Mouse (Mus musculus) heart, embryonic 14.5 days (tissue): Measurements from ENCODE around the gene Cntfr. TPM values are rescaled to one million over a fixed set of nuclear protein-coding genes. Genes with fewer than 3 reads are reported as not detected.
"Not testable (repeated sequence)": the region's sequence is repeated elsewhere in the genome, so short reads cannot be mapped to it uniquely, and the experiment has no call there.

Experiments
- ATAC-seq: fragments of 200-750 bp; cut with Nextera tagmentation; 2 replicates; pipeline ENCODE4 v1.8.0; 2017; ENCODE audit warnings: low read depth, moderate TSS enrichment; ENCODE audit not compliant: insufficient number of reproducible peaks, insufficient read depth, low FRiP score
- H3K27ac ChIP-seq, 2 experiments: fragments of 200-500 bp in 1 of 2; fragments of 300-500 bp in 1 of 2; sonication (generic) in 1 of 2; replicated peaks in 1 of 2; 2 replicates each; pipeline ENCODE4 v1.5.1; 2012 to 2014; ENCODE audit warnings: low read depth in 2 of 2, low read length in 2 of 2, control low read depth in 1 of 2, mild to moderate bottlenecking in 1 of 2, mixed read lengths in 1 of 2; ENCODE audit not compliant: control insufficient read depth in 1 of 2, insufficient read depth in 1 of 2
- H3K27me3 ChIP-seq: fragments of 300-500 bp; sonication (generic); 2 replicates; pipeline ENCODE4 v1.6.1; 2014; ENCODE audit warnings: mild to moderate bottlenecking, low read length, control low read depth; ENCODE audit not compliant: control insufficient read depth, insufficient read depth
- H3K36me3 ChIP-seq: fragments of 300-500 bp; sonication (generic); 2 replicates; pipeline ENCODE4 v1.6.1; 2014; ENCODE audit warnings: mild to moderate bottlenecking, control low read depth, low read length, mixed read lengths; ENCODE audit not compliant: control insufficient read depth, insufficient read depth
- H3K4me1 ChIP-seq, 2 experiments: fragments of 200-500 bp in 1 of 2; fragments of 300-500 bp in 1 of 2; sonication (generic) in 1 of 2; 2 replicates each; pipeline ENCODE4 v1.6.1; 2012 to 2014; ENCODE audit warnings: low read length in 2 of 2, control low read depth in 1 of 2, mixed read lengths in 1 of 2; ENCODE audit not compliant: control insufficient read depth in 2 of 2, insufficient read depth in 2 of 2
- H3K4me2 ChIP-seq: fragments of 300-500 bp; sonication (generic); 2 replicates; pipeline ENCODE4 v1.6.1; 2014; ENCODE audit warnings: mild to moderate bottlenecking, low read length
- H3K4me3 ChIP-seq, 2 experiments: fragments of 200-500 bp in 1 of 2; fragments of 300-500 bp in 1 of 2; sonication (generic) in 1 of 2; 2 replicates each; pipeline ENCODE4 v1.5.1; 2012 to 2014; ENCODE audit warnings: low read length in 2 of 2, mild to moderate bottlenecking in 2 of 2, control low read depth in 1 of 2, low read depth in 1 of 2, moderate library complexity in 1 of 2; ENCODE audit not compliant: control insufficient read depth in 1 of 2, insufficient read depth in 1 of 2
- H3K9ac ChIP-seq: fragments of 300-500 bp; sonication (generic); 2 replicates; pipeline ENCODE4 v1.6.1; 2014; ENCODE audit warnings: mild to moderate bottlenecking, low read length
- H3K9me3 ChIP-seq: fragments of 300-500 bp; sonication (generic); 2 replicates; pipeline ENCODE4 v1.6.1; 2016; ENCODE audit warnings: low read length, control low read depth; ENCODE audit not compliant: control insufficient read depth
- WGBS: fragments of 180-500 bp; shearing (Covaris S2); extraction: QIAGEN DNeasy Blood & Tissue Kit; methylation state at CpG from one replicate; pipeline ENCODE4 v1.1.7; 2014; 5-methylcytosine and 5-hydroxymethylcytosine counted together
- polyA plus RNA-seq: library from polyadenylated mRNA; unstranded; fragments of >200 nt; fragmentation: Nextera tagmentation; extraction: Ambion mirVana; gene quantifications from 2 replicates; pipeline ENCODE4 v1.2.1, GENCODE M21; 2014

The Cntfr gene
- polyA plus RNA-seq, 1 experiment from 2014 or later = 2.8 TPM

- no peak; the same call in 1 of the 2 replicates for ATAC-seq
- H3K36me3 ChIP-seq = peaks cover 13% of the 10 kb centered on the region
- peaks cover 11% of the 10 kb centered on the region for H3K27me3 ChIP-seq
- no peaks in the 10 kb centered on the region for H3K9me3 ChIP-seq
- H3K4me3 ChIP-seq = no peak overlapping the region
- peak overlapping the region; percentile 41 for H3K4me2 ChIP-seq
- H3K27ac ChIP-seq = no peak overlapping the region
- H3K9ac ChIP-seq = no peak overlapping the region
- WGBS = 3% methylated on average over 13 of the region's 13 CpGs
- H3K4me1 ChIP-seq = peaks cover 12 to 22% of the 10 kb centered on the region in 2 experiments
These were observed 10.2 kb upstream of the Cntfr start for GRCm38 (mm10) chr4:41707011-41707535.

GRCm38 (mm10) chr4:41705922-41706754, 9.2 kb upstream of the Cntfr start:
- no peaks in the 10 kb centered on the region for H3K9me3 ChIP-seq
- H3K9ac ChIP-seq = no peak overlapping the region
- no peak overlapping the region for H3K27ac ChIP-seq
- ATAC-seq = no peak
- H3K4me3 ChIP-seq = no peak overlapping the region
- H3K36me3 ChIP-seq = peaks cover 5% of the 10 kb centered on the region
- H3K4me1 ChIP-seq = peaks cover 8 to 14% of the 10 kb centered on the region in 2 experiments
- H3K27me3 ChIP-seq = peaks cover 11% of the 10 kb centered on the region
- H3K4me2 ChIP-seq = peak overlapping the region; percentile 41; the same call in 1 of the 2 replicates
- WGBS = 47% methylated on average over 19 of the region's 19 CpGs

- Histone ChIP-seq H3K4me3 (no peak overlapping the region), H3K36me3 (no peaks in the 10 kb centered on the region), H3K4me1 (peaks cover 8 to 14% of the 10 kb centered on the region in 2 experiments), H3K9ac (no peak overlapping the region), H3K27me3 (peaks cover 11% of the 10 kb centered on the region), H3K4me2 (no peak overlapping the region), H3K9me3 (no peaks in the 10 kb centered on the region), H3K27ac (no peak overlapping the region)
- WGBS = 0% methylated on average over 5 of the region's 5 CpGs
- no peak for ATAC-seq
These were observed 7.8 kb upstream of the Cntfr start for GRCm38 (mm10) chr4:41704651-41705050.

- H3K4me1 ChIP-seq = peaks cover 8 to 14% of the 10 kb centered on the region in 2 experiments
- not testable (repeated sequence) for ATAC-seq
- WGBS = 72% methylated on average over 2 of the region's 2 CpGs
These were observed 5.3 kb upstream of the Cntfr start for GRCm38 (mm10) chr4:41702226-41702625.

GRCm38 (mm10) chr4:41700224-41700623, 3.3 kb upstream of the Cntfr start:
- 87% methylated on average over 2 of the region's 8 CpGs for WGBS
- not testable (repeated sequence) for H3K9ac ChIP-seq, H3K4me3 ChIP-seq, ATAC-seq, H3K4me1 ChIP-seq, H3K27ac ChIP-seq, H3K27me3 ChIP-seq, H3K4me2 ChIP-seq, H3K9me3 ChIP-seq, H3K36me3 ChIP-seq

More at GRCm38 (mm10) chr4:41702226-41702625, 5.3 kb upstream of the Cntfr start:
- peaks cover 11% of the 10 kb centered on the region for H3K27me3 ChIP-seq
- H3K4me2 ChIP-seq, H3K27ac ChIP-seq, H3K9me3 ChIP-seq, H3K9ac ChIP-seq, H3K4me3 ChIP-seq, H3K36me3 ChIP-seq: not testable (repeated sequence)

GRCm38 (mm10) chr4:41699783-41700182, 2.9 kb upstream of the Cntfr start, which contains the start of gene Il11ra1:
TSS of gene Il11ra1 (plus strand) at chr4:41699989.
- not testable (repeated sequence) for H3K4me3 ChIP-seq, ATAC-seq, H3K4me1 ChIP-seq, H3K27me3 ChIP-seq, H3K9me3 ChIP-seq, H3K9ac ChIP-seq, H3K36me3 ChIP-seq, H3K27ac ChIP-seq, H3K4me2 ChIP-seq
- 71% methylated on average over 9 of the region's 10 CpGs for WGBS

GRCm38 (mm10) chr4:41698421-41699016, 1.6 kb upstream of the Cntfr start:
- ATAC-seq, H3K36me3 ChIP-seq, H3K9me3 ChIP-seq, H3K27ac ChIP-seq, H3K9ac ChIP-seq, H3K4me3 ChIP-seq, H3K4me1 ChIP-seq, H3K27me3 ChIP-seq: not testable (repeated sequence)
- H3K4me2 ChIP-seq = peak overlapping the region; percentile 23; the same call in 1 of the 2 replicates
- 6% methylated on average over 18 of the region's 32 CpGs for WGBS
